Mouse (Mus musculus) brain, embryonic 14.5 days (tissue): ENCODE data around the gene Sprr2a1.
"Not testable (repeated sequence)": the region's sequence is repeated elsewhere in the genome, so short reads cannot be mapped to it uniquely, and the experiment has no call there.

ENCODE experiments used
- CTCF ChIP-seq: fragments of 200-500 bp; IDR thresholded peaks from 2 replicates; pipeline ENCODE4 v1.5.1; 2012; ENCODE audit warnings: inconsistent platforms, mild to moderate bottlenecking, moderate library complexity, borderline replicate concordance; ENCODE audit not compliant: insufficient read depth, insufficient read length; ENCODE audit errors: extremely low read depth
- POLR2A ChIP-seq: fragments of 200-500 bp; IDR thresholded peaks from 2 replicates; pipeline ENCODE4 v1.6.1; 2012; ENCODE audit warnings: mild to moderate bottlenecking, inconsistent platforms, borderline replicate concordance; ENCODE audit not compliant: poor library complexity, insufficient read depth, insufficient read length, severe bottlenecking; ENCODE audit errors: extremely low read depth

DNA sequence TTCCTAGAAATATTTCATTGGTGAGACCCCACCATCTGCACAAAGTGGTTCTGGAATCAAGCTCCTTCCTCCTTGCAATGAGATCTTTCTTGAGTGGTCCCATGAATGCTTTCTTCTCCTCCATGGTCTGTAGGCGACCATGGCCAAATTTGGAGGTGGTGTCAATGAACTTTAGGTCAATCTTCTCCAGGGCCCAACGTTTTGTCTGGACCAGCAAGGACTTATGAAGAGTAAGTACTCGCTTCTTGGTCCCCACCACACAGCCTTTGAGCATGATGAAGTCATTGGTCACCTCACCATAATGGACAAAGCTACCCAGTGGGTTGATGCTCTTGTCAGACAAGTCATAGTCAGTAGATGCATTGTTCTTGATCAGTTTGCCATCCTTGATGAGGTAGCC lies 11.8 kb downstream of the Sprr2a1 start:
- TF ChIP-seq CTCF, POLR2A: not testable (repeated sequence)
